Mouse (Mus musculus) intestine, embryonic 16.5 days (tissue): ENCODE results near the gene Cyp1a2. TPM values are rescaled to one million over a fixed set of nuclear protein-coding genes. Genes with fewer than 3 reads are reported as not detected.

Experiments used
- ATAC-seq: fragments of 200-750 bp; cut with Nextera tagmentation; 2 replicates; pipeline ENCODE4 v1.8.0; 2017; ENCODE audit warnings: moderate TSS enrichment, moderate library complexity
- H3K27ac ChIP-seq: fragments of 300-500 bp; sonication (generic); 2 replicates; pipeline ENCODE4 v1.5.1; 2014; ENCODE audit warnings: mild to moderate bottlenecking, low read length
- H3K27me3 ChIP-seq: fragments of 300-500 bp; sonication (generic); replicated peaks from 2 replicates; pipeline ENCODE4 v1.6.1; 2014; ENCODE audit warnings: low read length, control low read depth, mixed read lengths; ENCODE audit not compliant: control insufficient read depth, insufficient read depth
- H3K36me3 ChIP-seq: fragments of 300-500 bp; sonication (generic); 2 replicates; pipeline ENCODE4 v1.6.1; 2014; ENCODE audit warnings: low read length, control low read depth; ENCODE audit not compliant: control insufficient read depth, insufficient read depth
- H3K4me1 ChIP-seq: fragments of 300-500 bp; sonication (generic); 2 replicates; pipeline ENCODE4 v1.6.1; 2014; ENCODE audit warnings: low read length, control low read depth, mixed read lengths; ENCODE audit not compliant: control insufficient read depth, insufficient read depth
- H3K4me2 ChIP-seq: fragments of 300-500 bp; sonication (generic); 2 replicates; pipeline ENCODE4 v1.6.1; 2014; ENCODE audit warnings: low read depth, low read length, control low read depth
- H3K4me3 ChIP-seq: fragments of 300-500 bp; sonication (generic); 2 replicates; pipeline ENCODE4 v1.5.1; 2014; ENCODE audit warnings: mild to moderate bottlenecking, low read length
- H3K9ac ChIP-seq: fragments of 300-500 bp; sonication (generic); 2 replicates; pipeline ENCODE4 v1.6.1; 2014; ENCODE audit warnings: low read depth, low read length
- H3K9me3 ChIP-seq: fragments of 300-500 bp; sonication (generic); 2 replicates; pipeline ENCODE4 v1.6.1; 2016; ENCODE audit warnings: low read length, control low read depth; ENCODE audit not compliant: control insufficient read depth
- WGBS: fragments of 180-500 bp; shearing (Covaris S2); extraction: QIAGEN DNeasy Blood & Tissue Kit; methylation state at CpG from one replicate; pipeline ENCODE4 v1.1.7; 2014; 5-methylcytosine and 5-hydroxymethylcytosine counted together
- polyA plus RNA-seq: library from polyadenylated mRNA; unstranded; fragments of >200 nt; fragmentation: Nextera tagmentation; extraction: Ambion mirVana; gene quantifications from 2 replicates; pipeline ENCODE4 v1.2.1, GENCODE M21; 2015

Cyp1a2 gene
- polyA plus RNA-seq, 1 experiment from 2014 or later: not detected

DNA sequence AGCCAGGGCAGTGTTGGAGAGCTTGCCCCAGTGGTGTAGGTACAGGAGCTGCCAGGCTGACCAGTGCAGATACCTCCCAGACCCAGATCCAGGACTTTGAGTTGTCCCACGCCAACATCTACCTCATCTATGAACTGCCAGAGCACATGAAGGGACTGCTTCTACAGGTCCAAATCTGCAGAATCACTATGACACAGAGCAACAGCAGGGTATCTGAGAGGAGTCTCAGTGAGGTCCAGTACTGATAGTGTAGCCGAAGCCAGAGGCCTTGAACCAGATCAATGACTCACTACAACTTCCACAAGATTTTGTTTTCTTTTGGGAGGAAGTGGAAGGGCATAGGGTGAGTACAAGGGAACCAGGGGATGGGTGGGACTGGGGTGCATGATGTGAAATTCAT lies 4.2 kb upstream of the Cyp1a2 start, which contains the start of gene Cyp1a1:
Gene Cyp1a1 (plus strand): TSS at position 178 of the 400 bp plus-strand sequence.
- ATAC-seq: no peak
- 80% methylated on average over 2 of the region's 2 CpGs for WGBS
- H3K4me1 ChIP-seq: no peaks in the 10 kb centered on the region

DNA sequence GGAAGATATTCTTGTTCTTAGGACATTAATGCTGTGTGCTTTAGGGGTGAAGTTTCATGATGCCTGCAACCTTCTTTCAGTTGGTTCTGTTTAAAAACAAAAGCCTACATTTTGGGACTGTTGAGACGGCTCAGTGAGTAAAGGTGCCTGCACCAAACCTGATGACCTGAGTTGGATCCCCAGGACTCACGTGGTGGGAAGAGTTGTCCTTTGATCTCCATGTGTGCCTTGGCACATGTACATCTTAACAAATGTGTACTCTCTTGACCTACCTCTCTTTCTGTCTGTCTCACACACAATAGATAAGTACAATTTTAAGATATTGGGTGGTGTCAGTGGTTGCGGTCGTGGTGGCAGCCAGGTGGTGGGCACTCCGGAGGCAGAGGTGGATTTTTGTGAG lies 2.5 kb upstream of the Cyp1a2 start:
- Histone ChIP-seq H3K4me3 (no peak overlapping the region), H3K4me2 (no peak overlapping the region), H3K9me3 (no peaks in the 10 kb centered on the region), H3K4me1 (no peaks in the 10 kb centered on the region), H3K36me3 (no peaks in the 10 kb centered on the region), H3K9ac (no peak overlapping the region), H3K27me3 (no peaks in the 10 kb centered on the region), H3K27ac (no peak overlapping the region)
- no peak for ATAC-seq
- 91% methylated on average over 5 of the region's 5 CpGs for WGBS

More for the DNA sequence above, 4.2 kb upstream of the Cyp1a2 start, which contains the start of gene Cyp1a1:
- H3K27me3 ChIP-seq: no peaks in the 10 kb centered on the region
- H3K9ac ChIP-seq: no peak within 1 kb of the TSS
- H3K36me3 ChIP-seq: no peaks in the 10 kb centered on the region
- no peak within 1 kb of the TSS for H3K27ac ChIP-seq
- no peak within 1 kb of the TSS for H3K4me2 ChIP-seq
- no peak within 1 kb of the TSS for H3K4me3 ChIP-seq
- H3K9me3 ChIP-seq: no peaks in the 10 kb centered on the region

DNA sequence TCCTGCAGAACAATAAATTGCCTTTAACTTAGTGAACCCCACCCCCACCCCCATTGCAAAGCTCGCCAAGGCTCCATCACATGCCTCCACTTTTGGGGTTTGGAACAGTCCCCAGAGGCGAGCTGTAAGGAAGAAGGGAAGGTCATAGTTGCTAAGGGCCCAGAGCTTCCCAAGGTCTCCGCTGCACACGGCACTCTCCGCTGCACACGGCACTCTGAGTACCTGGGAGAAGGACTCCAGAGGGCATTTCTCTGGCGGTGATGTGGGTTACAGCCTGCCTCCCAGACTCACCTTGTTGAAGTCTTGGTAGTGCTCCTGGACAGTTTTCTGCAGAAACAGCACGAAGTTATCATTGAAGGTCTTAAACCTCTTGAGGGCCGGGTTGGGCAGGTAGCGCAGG lies 2.1 kb downstream of the Cyp1a2 start:
- Histone ChIP-seq H3K27me3 (no peaks in the 10 kb centered on the region), H3K4me3 (no peak overlapping the region), H3K9ac (no peak overlapping the region), H3K27ac (no peak overlapping the region), H3K4me1 (no peaks in the 10 kb centered on the region), H3K9me3 (no peaks in the 10 kb centered on the region), H3K4me2 (no peak overlapping the region), H3K36me3 (no peaks in the 10 kb centered on the region)
- ATAC-seq: no peak
- 80% methylated on average over 10 of the region's 10 CpGs for WGBS

DNA sequence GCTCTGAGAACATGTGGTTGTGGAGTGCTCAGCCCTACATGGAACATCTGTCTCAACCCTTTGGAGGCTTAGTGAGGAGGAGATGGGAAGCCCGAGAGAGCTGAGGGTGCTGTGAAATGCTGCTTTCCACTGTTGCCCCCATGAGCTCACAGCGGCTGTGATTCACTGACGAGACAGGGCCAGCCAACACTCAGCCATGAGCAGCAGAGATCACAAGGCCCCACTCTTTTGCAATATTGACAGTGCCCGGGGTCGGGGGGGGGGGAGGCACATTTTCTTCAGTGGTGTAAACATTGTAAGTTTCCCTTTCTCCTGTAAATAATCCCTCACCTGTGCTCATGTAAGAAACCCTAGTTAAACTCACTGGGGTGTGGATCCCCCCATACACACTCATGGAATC lies 12.0 kb downstream of the Cyp1a2 start:
- no peaks in the 10 kb centered on the region for H3K9me3 ChIP-seq
- peaks cover 10% of the 10 kb centered on the region for H3K4me1 ChIP-seq
- H3K9ac ChIP-seq: no peak overlapping the region
- no peaks in the 10 kb centered on the region for H3K27me3 ChIP-seq
- ATAC-seq: no peak
- H3K27ac ChIP-seq: no peak overlapping the region
- no peaks in the 10 kb centered on the region for H3K36me3 ChIP-seq
- 81% methylated on average over 5 of the region's 5 CpGs for WGBS
- no peak overlapping the region for H3K4me2 ChIP-seq
- no peak overlapping the region for H3K4me3 ChIP-seq

DNA sequence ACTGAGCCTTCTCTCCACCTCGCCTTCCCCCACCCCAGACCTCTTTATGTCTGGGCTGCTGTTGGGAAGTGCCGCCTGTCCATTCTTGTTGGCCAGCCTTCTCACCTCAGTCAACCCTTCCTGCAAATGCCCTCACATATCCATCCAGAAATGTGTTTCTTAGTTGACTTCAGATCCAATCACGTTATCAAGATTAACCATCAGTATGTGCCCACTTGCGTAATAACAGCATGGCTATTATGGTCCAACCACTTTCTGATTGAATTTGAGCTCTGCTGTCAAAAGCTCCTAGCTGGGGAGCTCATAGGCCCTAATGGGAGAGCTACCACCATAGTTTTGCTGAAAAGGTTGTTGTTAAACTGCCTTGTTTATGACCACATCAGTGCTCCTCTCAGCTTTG lies 12.5 kb downstream of the Cyp1a2 start:
- WGBS: 94% methylated on average over 4 of the region's 4 CpGs
- H3K27me3 ChIP-seq: no peaks in the 10 kb centered on the region
- no peak for ATAC-seq

DNA sequence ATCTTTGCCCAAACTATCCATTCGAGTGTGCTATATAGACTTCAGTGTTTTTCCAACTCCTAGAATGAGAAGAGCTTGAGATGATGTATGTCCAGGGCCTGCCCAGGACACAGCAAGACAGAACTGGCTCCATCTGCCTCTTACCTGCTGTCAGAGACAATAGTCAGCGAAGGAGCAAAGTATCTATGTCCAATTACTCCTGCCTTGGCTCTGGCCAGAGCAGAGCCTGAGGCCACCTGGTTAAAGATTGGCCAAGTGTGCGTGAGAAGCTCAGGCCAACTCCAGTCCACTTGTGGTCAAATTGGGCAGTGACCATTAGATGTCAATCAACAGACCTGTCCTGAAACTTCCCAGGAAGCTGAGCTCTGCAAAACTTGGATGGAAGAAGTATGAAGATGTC lies 13.9 kb downstream of the Cyp1a2 start:
- H3K27ac ChIP-seq: no peak overlapping the region
- no peak for ATAC-seq
- H3K36me3 ChIP-seq: no peaks in the 10 kb centered on the region
- no peak overlapping the region for H3K9ac ChIP-seq
- no peaks in the 10 kb centered on the region for H3K9me3 ChIP-seq
- H3K4me1 ChIP-seq: peaks cover 10% of the 10 kb centered on the region
- WGBS: 86% methylated on average over 3 of the region's 3 CpGs
- no peak overlapping the region for H3K4me3 ChIP-seq
- no peak overlapping the region for H3K4me2 ChIP-seq
- no peaks in the 10 kb centered on the region for H3K27me3 ChIP-seq

More for the DNA sequence above, 12.5 kb downstream of the Cyp1a2 start:
- no peaks in the 10 kb centered on the region for H3K36me3 ChIP-seq
- no peak overlapping the region for H3K4me2 ChIP-seq
- H3K9ac ChIP-seq: no peak overlapping the region
- no peaks in the 10 kb centered on the region for H3K9me3 ChIP-seq
- H3K4me1 ChIP-seq: peaks cover 10% of the 10 kb centered on the region
- H3K27ac ChIP-seq: no peak overlapping the region
- no peak overlapping the region for H3K4me3 ChIP-seq

DNA sequence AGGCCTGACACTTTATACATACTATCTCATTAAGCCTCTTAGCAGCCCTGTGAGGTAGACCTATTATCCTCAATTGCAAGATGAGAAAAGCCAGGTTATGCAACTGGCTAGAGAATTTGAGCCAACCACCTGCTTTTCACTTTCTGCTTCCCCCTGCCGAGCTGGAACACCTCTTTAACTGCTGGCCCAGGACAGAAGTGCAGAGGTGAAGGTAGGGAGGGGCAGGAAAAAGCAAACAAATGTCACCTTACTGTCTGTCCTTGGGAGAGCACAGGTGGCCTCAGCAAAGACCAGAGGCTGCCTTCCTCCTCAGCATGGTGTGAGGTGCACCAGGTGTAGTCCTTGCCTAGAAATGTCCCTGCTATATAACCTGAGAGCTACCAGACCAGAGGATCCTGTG lies 15.2 kb downstream of the Cyp1a2 start:
- ATAC-seq: peak; percentile 73
- Histone ChIP-seq H3K4me3 (no peak overlapping the region), H3K4me1 (peaks cover 10% of the 10 kb centered on the region), H3K27ac (no peak overlapping the region), H3K36me3 (no peaks in the 10 kb centered on the region), H3K4me2 (no peak overlapping the region), H3K9me3 (no peaks in the 10 kb centered on the region), H3K9ac (no peak overlapping the region), H3K27me3 (no peaks in the 10 kb centered on the region)
- 19% methylated on average over 1 of the region's 1 CpGs for WGBS

DNA sequence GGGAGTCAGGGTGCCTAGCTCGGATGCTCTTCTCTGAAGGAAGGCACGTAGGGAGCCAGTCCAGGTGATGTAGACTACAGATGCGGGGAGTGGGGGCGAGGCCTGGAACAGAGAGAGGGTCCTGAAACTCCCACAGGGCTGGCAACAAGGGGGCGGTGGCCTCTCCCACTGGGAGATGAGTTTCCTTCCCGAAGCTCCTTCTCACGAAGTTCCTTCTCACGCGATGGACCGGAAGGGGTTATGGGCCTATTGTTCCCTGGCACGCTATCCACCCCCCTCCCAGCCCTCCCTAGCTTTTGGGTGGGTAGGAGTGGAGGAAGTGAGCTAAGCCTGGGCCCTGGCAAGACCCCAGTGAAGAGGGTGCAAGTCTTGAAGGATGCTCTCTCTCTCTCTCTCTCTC lies 15.7 kb downstream of the Cyp1a2 start:
- Histone ChIP-seq H3K4me3 (no peak overlapping the region), H3K4me2 (no peak overlapping the region), H3K9ac (peak overlapping the region; percentile 29; the same call in 1 of the 2 replicates), H3K36me3 (no peaks in the 10 kb centered on the region), H3K27ac (no peak overlapping the region), H3K9me3 (no peaks in the 10 kb centered on the region), H3K4me1 (peaks cover 10% of the 10 kb centered on the region), H3K27me3 (no peaks in the 10 kb centered on the region)
- ATAC-seq: no peak; the same call in 1 of the 2 replicates
- WGBS: 63% methylated on average over 11 of the region's 11 CpGs

DNA sequence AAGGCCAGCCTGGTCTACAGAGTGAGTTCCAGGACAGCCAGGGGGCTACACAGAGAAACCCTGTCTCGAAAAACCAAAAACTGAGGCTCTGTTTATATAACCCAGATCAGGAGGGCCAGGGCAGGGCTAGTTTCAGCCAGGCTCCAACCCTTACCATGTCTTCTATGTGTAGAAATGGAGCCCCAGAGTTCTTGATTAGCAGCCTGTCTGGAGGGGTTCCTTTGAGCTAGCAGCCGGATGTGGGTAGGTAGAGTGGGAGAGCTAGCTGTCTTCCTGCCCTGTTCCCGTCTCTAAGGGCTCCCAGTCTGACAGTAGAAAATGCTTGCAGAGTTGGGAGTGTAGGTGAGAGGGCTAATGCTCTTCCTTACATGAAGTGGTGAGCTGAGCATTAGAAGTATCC lies 16.4 kb downstream of the Cyp1a2 start:
- Histone ChIP-seq H3K36me3 (no peaks in the 10 kb centered on the region), H3K9ac (no peak overlapping the region), H3K4me3 (no peak overlapping the region), H3K4me1 (peaks cover 10% of the 10 kb centered on the region), H3K27me3 (no peaks in the 10 kb centered on the region), H3K27ac (no peak overlapping the region), H3K9me3 (no peaks in the 10 kb centered on the region), H3K4me2 (no peak overlapping the region)
- WGBS: 73% methylated on average over 3 of the region's 3 CpGs
- ATAC-seq: no peak

DNA sequence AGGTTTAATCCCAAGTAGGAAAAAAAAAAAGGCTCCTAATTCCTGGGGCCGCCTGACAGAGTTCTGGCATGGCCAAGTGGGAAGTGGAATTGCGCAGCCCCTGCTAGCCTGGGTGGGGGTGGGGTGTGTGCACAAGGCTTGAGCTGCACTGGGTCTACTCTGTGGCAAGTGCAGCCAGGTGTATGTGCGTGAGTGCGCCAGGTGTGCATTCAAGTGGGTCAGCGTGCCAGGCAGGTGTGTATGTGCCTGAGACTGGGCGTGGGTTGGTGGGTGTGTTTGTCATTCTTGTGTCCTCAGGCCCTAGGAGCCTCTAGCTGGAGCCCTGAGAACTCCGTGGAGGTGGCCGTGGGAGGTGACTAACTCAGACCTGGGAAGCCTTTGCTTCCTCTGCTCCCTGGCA lies 17.0 kb downstream of the Cyp1a2 start:
- Histone ChIP-seq H3K4me1 (peaks cover 10% of the 10 kb centered on the region), H3K27me3 (no peaks in the 10 kb centered on the region), H3K36me3 (no peaks in the 10 kb centered on the region), H3K4me2 (no peak overlapping the region), H3K4me3 (no peak overlapping the region), H3K27ac (no peak overlapping the region), H3K9me3 (no peaks in the 10 kb centered on the region), H3K9ac (no peak overlapping the region)
- 75% methylated on average over 8 of the region's 8 CpGs for WGBS
- peak; percentile 19; the same call in 1 of the 2 replicates for ATAC-seq
